Mouse (Mus musculus): Measurements from ENCODE around the gene Tk1.

- no peak for TF ChIP-seq EP300 (IDR thresholded peaks at IDR 0.05; ENCODE audit: low read depth)
- no peak for TF ChIP-seq CTCF (IDR thresholded peaks at IDR 0.05; ENCODE audit: low read depth)
Observed at GRCm38 (mm10) chr11:117803166-117803688, 22.7 kb downstream of the Tk1 start.
